Mouse (Mus musculus) embryonic facial prominence, embryonic 11.5 days (tissue): Measurements from ENCODE around the gene Lamtor4. TPM values are rescaled to one million over a fixed set of nuclear protein-coding genes. Genes with fewer than 3 reads are reported as not detected.

Experiments used
- ATAC-seq: fragments of 200-750 bp; cut with Nextera tagmentation; replicated peaks from 2 replicates; pipeline ENCODE4 v1.8.0; 2017; ENCODE audit warnings: low read depth; ENCODE audit not compliant: insufficient number of reproducible peaks, low FRiP score, low TSS enrichment
- DNase-seq: peaks from one replicate; pipeline ENCODE4 v3.0.0-alpha.2; 2015; ENCODE audit warnings: low spot score
- H3K27ac ChIP-seq: fragments of 300-500 bp; sonication (generic); replicated peaks from 2 replicates; pipeline ENCODE4 v1.5.1; 2014; ENCODE audit warnings: mild to moderate bottlenecking, low read depth, low read length, control low read depth
- H3K27me3 ChIP-seq: fragments of 300-500 bp; sonication (generic); 2 replicates; pipeline ENCODE4 v1.6.1; 2014; ENCODE audit warnings: mild to moderate bottlenecking, low read length, moderate library complexity, mixed read lengths; ENCODE audit not compliant: control insufficient read depth, insufficient read depth
- H3K36me3 ChIP-seq: fragments of 300-500 bp; sonication (generic); replicated peaks from 2 replicates; pipeline ENCODE4 v1.6.1; 2014; ENCODE audit warnings: low read depth, mild to moderate bottlenecking, low read length, moderate library complexity, mixed read lengths; ENCODE audit not compliant: control insufficient read depth, insufficient read depth
- H3K4me1 ChIP-seq: fragments of 300-500 bp; sonication (generic); 2 replicates; pipeline ENCODE4 v1.6.1; 2014; ENCODE audit warnings: low read length, mixed read lengths; ENCODE audit not compliant: control insufficient read depth, insufficient read depth
- H3K4me2 ChIP-seq: fragments of 300-500 bp; sonication (generic); 2 replicates; pipeline ENCODE4 v1.6.1; 2014; ENCODE audit warnings: low read depth, mild to moderate bottlenecking, control low read depth, low read length, moderate library complexity
- H3K4me3 ChIP-seq: fragments of 300-500 bp; sonication (generic); 2 replicates; pipeline ENCODE4 v1.5.1; 2014; ENCODE audit warnings: low read depth, low read length, control low read depth
- H3K9ac ChIP-seq: fragments of 300-500 bp; sonication (generic); replicated peaks from 2 replicates; pipeline ENCODE4 v1.6.1; 2014; ENCODE audit warnings: mild to moderate bottlenecking, control low read depth, low read length
- H3K9me3 ChIP-seq: fragments of 300-500 bp; sonication (generic); replicated peaks from 2 replicates; pipeline ENCODE4 v1.6.1; 2016; ENCODE audit warnings: mild to moderate bottlenecking, low read length, inconsistent platforms, mixed read lengths; ENCODE audit not compliant: control insufficient read depth
- WGBS: fragments of 180-500 bp; shearing (Covaris S2); extraction: QIAGEN DNeasy Blood & Tissue Kit; methylation state at CpG from one replicate; pipeline ENCODE4 v1.1.7; 2014; 5-methylcytosine and 5-hydroxymethylcytosine counted together
- polyA plus RNA-seq: library from polyadenylated mRNA; unstranded; fragments of >200 nt; fragmentation: Nextera tagmentation; extraction: Ambion mirVana; gene quantifications from 2 replicates; pipeline ENCODE4 v1.2.1, GENCODE M21; 2014

Gene Lamtor4
- polyA plus RNA-seq, 1 experiment from 2014 or later: 36.8 TPM

- Histone ChIP-seq H3K9me3 (no peaks in the 10 kb centered on the region), H3K9ac (no peak overlapping the region), H3K36me3 (no peaks in the 10 kb centered on the region), H3K4me2 (no peak overlapping the region), H3K27ac (no peak overlapping the region), H3K27me3 (no peaks in the 10 kb centered on the region), H3K4me3 (no peak overlapping the region), H3K4me1 (no peaks in the 10 kb centered on the region)
- DNase-seq: no peak
- WGBS: 92% methylated on average over 3 of the region's 3 CpGs
- no peak for ATAC-seq
These were observed 2.2 kb upstream of the Lamtor4 start for GRCm38 (mm10) chr5:138253061-138253460.

GRCm38 (mm10) chr5:138256094-138256467 is 799 bp downstream of the Lamtor4 start:
- Histone ChIP-seq H3K27me3 (no peaks in the 10 kb centered on the region), H3K9me3 (no peaks in the 10 kb centered on the region), H3K4me2 (peak overlapping the region; percentile 72), H3K27ac (no peak overlapping the region), H3K4me3 (peak overlapping the region; percentile 64), H3K9ac (peak overlapping the region; percentile 55), H3K36me3 (peaks cover 7% of the 10 kb centered on the region), H3K4me1 (no peaks in the 10 kb centered on the region)
- 31% methylated on average over 7 of the region's 7 CpGs for WGBS
- no peak for DNase-seq
- ATAC-seq: no peak

GRCm38 (mm10) chr5:138256966-138257584 is 1.8 kb downstream of the Lamtor4 start:
- H3K9me3 ChIP-seq: no peaks in the 10 kb centered on the region
- ATAC-seq (no peak), DNase-seq (no peak)
- H3K4me2 ChIP-seq: no peak overlapping the region
- H3K36me3 ChIP-seq: peaks cover 7% of the 10 kb centered on the region
- no peak overlapping the region for H3K27ac ChIP-seq
- no peak overlapping the region for H3K9ac ChIP-seq
- H3K27me3 ChIP-seq: no peaks in the 10 kb centered on the region
- WGBS: 88% methylated on average over 10 of the region's 10 CpGs
- H3K4me1 ChIP-seq: no peaks in the 10 kb centered on the region
- H3K4me3 ChIP-seq: no peak overlapping the region

DNA sequence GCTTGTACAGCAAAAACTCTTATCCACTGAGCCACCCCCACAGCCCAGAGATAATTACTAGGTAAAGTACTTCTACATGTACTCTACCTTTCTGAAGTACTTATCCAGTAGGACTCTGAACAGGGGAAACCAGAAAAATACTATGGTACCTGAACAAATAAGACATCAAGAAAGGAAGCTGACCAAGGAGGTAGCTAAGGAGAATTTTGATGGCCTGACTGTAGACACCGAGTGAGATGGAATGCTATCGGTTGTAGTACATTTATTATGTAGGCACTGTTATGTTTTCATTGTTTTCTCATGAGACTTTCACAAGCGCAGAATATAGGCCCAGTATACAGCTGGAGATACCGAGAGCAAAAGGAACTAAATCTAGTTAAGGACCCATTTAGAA is 2.3 kb downstream of the Lamtor4 start:
- Histone ChIP-seq H3K4me2 (no peak overlapping the region), H3K9ac (no peak overlapping the region), H3K36me3 (peaks cover 7% of the 10 kb centered on the region), H3K27ac (no peak overlapping the region), H3K4me1 (no peaks in the 10 kb centered on the region), H3K4me3 (no peak overlapping the region), H3K27me3 (no peaks in the 10 kb centered on the region), H3K9me3 (no peaks in the 10 kb centered on the region)
- ATAC-seq (no peak), DNase-seq (no peak)
- 93% methylated on average over 4 of the region's 4 CpGs for WGBS

DNA sequence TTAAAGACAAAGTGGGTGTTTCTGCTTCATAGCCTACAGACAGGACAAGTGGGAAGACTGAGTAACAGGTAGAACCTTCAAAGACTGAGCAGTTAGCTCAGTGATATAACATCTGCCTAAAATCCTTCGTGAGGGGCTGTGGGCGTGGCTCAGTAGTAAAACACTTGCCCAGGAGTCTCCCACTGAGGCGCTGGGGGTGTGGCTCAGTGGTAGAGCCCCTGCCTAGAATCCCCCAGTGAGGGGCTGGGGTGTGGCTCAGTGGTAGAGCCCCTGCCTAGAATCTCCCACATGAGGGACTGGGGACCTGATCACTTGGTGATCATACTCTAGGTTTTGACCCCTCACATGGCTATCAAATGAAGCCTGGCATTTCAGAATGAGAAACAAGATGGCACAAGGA is 2.8 kb downstream of the Lamtor4 start:
- Histone ChIP-seq H3K9ac (no peak overlapping the region), H3K27me3 (no peaks in the 10 kb centered on the region), H3K4me1 (no peaks in the 10 kb centered on the region), H3K36me3 (peaks cover 7% of the 10 kb centered on the region), H3K27ac (no peak overlapping the region), H3K4me3 (no peak overlapping the region), H3K9me3 (no peaks in the 10 kb centered on the region), H3K4me2 (no peak overlapping the region)
- no peak for ATAC-seq
- WGBS: 86% methylated on average over 3 of the region's 3 CpGs
- DNase-seq: no peak

- DNase-seq (no peak), ATAC-seq (no peak)
- no peak overlapping the region for H3K9ac ChIP-seq
- no peaks in the 10 kb centered on the region for H3K4me1 ChIP-seq
- H3K36me3 ChIP-seq: peaks cover 7% of the 10 kb centered on the region
- H3K27ac ChIP-seq: no peak overlapping the region
- H3K4me2 ChIP-seq: no peak overlapping the region
- 76% methylated on average over 6 of the region's 6 CpGs for WGBS
- no peaks in the 10 kb centered on the region for H3K9me3 ChIP-seq
- no peaks in the 10 kb centered on the region for H3K27me3 ChIP-seq
- H3K4me3 ChIP-seq: no peak overlapping the region
These were observed 3.3 kb downstream of the Lamtor4 start for GRCm38 (mm10) chr5:138258542-138258941.

DNA sequence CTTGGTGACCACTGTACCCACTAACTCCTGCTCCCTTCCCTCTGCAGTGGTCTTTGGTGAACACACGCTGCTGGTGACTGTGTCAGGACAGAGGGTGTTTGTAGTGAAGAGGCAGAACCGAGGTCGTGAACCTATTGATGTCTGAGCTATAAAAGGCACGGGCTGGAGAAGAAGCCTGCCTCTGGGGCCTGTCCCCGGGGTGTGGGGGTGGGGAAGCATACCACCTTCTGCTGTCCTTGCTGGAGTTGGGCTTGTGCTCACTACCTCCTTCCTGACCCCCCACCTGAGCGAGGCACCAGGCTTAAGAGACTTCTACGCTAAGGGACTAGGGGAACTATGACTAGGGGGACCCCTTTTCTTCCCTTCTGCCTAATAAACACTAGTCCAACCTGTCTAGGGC is 3.7 kb downstream of the Lamtor4 start:
- no peaks in the 10 kb centered on the region for H3K27me3 ChIP-seq
- DNase-seq (no peak), ATAC-seq (no peak)
- peaks cover 7% of the 10 kb centered on the region for H3K36me3 ChIP-seq
- no peaks in the 10 kb centered on the region for H3K4me1 ChIP-seq
- H3K27ac ChIP-seq: no peak overlapping the region
- H3K4me2 ChIP-seq: no peak overlapping the region
- WGBS: 59% methylated on average over 7 of the region's 7 CpGs
- no peak overlapping the region for H3K4me3 ChIP-seq
- H3K9me3 ChIP-seq: no peaks in the 10 kb centered on the region
- no peak overlapping the region for H3K9ac ChIP-seq

- H3K9ac ChIP-seq: no peak overlapping the region
- no peaks in the 10 kb centered on the region for H3K27me3 ChIP-seq
- H3K27ac ChIP-seq: no peak overlapping the region
- no peak overlapping the region for H3K4me3 ChIP-seq
- H3K4me1 ChIP-seq: no peaks in the 10 kb centered on the region
- no peak overlapping the region for H3K4me2 ChIP-seq
- 72% methylated on average over 10 of the region's 10 CpGs for WGBS
- DNase-seq (no peak), ATAC-seq (no peak)
- no peaks in the 10 kb centered on the region for H3K9me3 ChIP-seq
- peaks cover 7% of the 10 kb centered on the region for H3K36me3 ChIP-seq
These were observed 4.8 kb downstream of the Lamtor4 start for GRCm38 (mm10) chr5:138260051-138260450.
